Comparison of ENCODE assay signal across 16 mouse cellular contexts in genomic region chr9:42277606-42278005, GRCm38 (mm10).
"Had no signal": no experiment of that assay in that cellular context is flagged by ENCODE, and none has a peak within 500 bp of the region (broad histone marks: within the 10 kb centered on the region; RNA-seq: fewer than 3 reads in every experiment).

No protein-coding gene starts in this region.

- H3K36me3 ChIP-seq: neural tube, embryonic 13.5 days; neural tube, embryonic 15.5 days; stomach, embryonic 15.5 days had no signal

- H3K9ac ChIP-seq: neural tube, embryonic 13.5 days; neural tube, embryonic 15.5 days; stomach, embryonic 15.5 days had no signal

- H3K27me3 ChIP-seq: neural tube, embryonic 13.5 days; neural tube, embryonic 15.5 days; stomach, embryonic 15.5 days had no signal

- H3K27ac ChIP-seq: neural tube, embryonic 13.5 days; neural tube, embryonic 15.5 days; stomach, embryonic 15.5 days; stomach, postnatal 0 days had no signal

- H3K4me1 ChIP-seq: neural tube, embryonic 13.5 days; neural tube, embryonic 15.5 days; stomach, embryonic 15.5 days had no signal

- H3K4me2 ChIP-seq: neural tube, embryonic 13.5 days; neural tube, embryonic 15.5 days; stomach, embryonic 15.5 days had no signal

- H3K4me3 ChIP-seq: neural tube, embryonic 13.5 days; neural tube, embryonic 15.5 days; stomach, embryonic 15.5 days had no signal

- H3K9me3 ChIP-seq: neural tube, embryonic 13.5 days; stomach, embryonic 15.5 days had no signal

- DNase-seq: retina, postnatal 1 day; right cerebral cortex, adult 18-20 months; right cerebral cortex, postnatal 14 days; right cerebral cortex, postnatal 25 days; right cerebral cortex, postnatal 4 days; spleen, adult 18-20 months; thymus, adult 18-20 months; thymus, adult 2 months; thymus, postnatal 14 days; thymus, postnatal 25 days; thymus, postnatal 36 days; thymus, postnatal 4 days had no signal
